Mouse (Mus musculus) MEL-GATA-1-ER (cell line): Measurements from ENCODE around the gene Tut1.
"Not testable (repeated sequence)": the region's sequence is repeated elsewhere in the genome, so short reads cannot be mapped to it uniquely, and the experiment has no call there.

Experiments used
- DNase-seq: peaks from one replicate; pipeline ENCODE4 v3.0.0-alpha.2; 2012; ENCODE audit warnings: low read depth; ENCODE audit errors: extremely low read depth

Tut1 gene

GRCm38 (mm10) chr19:8999223-8999622 lies 45.6 kb downstream of the Tut1 start:
- DNase-seq: no peak

- not testable (repeated sequence) for DNase-seq
Observed at GRCm38 (mm10) chr19:9006915-9007314, 53.3 kb downstream of the Tut1 start.
